Mouse (Mus musculus) testis, postnatal 14 days (tissue): ENCODE measurements around the gene Galnt10.

Source experiments
- DNase-seq: peaks from one replicate; pipeline ENCODE4 v3.0.0; 2021; ENCODE audit warnings: low spot score

The Galnt10 gene

GRCm38 (mm10) chr11:57645018-57645559 is at the start of gene Galnt10:
Gene Galnt10, plus strand, starts transcription at chr11:57645442.
- peak; percentile 75 for DNase-seq

DNA sequence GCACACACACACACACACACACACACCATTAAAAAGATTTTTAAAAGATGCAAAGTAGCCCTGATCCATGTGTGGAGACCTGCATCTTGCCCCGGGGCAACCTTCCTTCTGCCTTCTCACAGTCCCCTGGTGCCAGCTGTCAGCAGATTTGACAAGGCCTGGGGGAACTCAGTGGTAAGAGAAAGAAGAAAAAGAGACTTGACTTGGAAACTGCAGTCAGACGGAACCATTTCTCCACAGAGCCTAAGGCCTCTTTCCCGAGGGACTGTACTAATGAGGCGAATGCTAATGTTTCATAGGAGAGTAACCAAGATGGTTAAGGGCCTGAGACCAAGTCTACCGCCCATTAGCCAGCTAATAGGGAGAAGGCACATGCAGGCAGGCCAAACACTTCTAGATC is 49.3 kb upstream of the Galnt10 start:
- no peak for DNase-seq

DNA sequence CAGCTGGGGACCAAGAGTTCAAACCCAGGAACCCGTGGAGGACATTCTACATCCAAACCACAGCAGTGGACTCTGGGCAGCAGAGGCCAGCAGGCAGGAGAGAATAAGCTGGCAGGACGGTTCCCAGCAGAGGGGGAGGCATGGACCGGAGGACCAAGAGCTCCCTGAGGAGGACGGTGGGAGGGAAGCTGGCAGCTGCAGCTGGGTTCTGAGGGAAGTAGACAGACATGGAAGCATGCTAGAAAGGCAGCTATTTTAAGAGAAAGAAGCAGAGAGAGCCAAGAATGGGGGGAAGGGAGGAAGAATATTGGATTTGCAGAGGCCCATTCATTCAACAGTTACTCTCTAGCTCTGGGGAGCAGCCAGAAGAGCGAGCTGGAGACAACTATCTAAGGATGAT is 47.1 kb upstream of the Galnt10 start:
- DNase-seq, result peak; percentile 15

DNA sequence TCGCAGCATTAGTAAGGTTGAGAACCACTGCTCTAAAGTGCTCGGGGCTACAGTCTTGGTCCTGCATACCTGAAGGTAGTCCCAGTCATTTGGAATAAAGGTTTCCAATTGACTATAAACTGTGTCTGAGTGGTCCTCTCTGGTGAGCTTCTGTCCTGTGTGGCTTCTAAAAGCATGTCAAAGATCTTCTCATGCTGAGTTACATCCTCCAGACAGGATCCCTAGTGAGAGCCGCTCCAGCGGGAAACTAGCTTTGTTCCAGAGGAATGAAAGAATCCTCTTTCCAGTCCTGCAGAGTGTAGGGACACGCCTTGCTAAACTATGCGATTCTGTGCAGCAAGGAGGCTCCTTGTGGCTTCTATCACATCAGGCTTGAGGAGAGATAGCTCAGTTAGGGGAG is 45.9 kb upstream of the Galnt10 start:
- DNase-seq, result no peak

DNA sequence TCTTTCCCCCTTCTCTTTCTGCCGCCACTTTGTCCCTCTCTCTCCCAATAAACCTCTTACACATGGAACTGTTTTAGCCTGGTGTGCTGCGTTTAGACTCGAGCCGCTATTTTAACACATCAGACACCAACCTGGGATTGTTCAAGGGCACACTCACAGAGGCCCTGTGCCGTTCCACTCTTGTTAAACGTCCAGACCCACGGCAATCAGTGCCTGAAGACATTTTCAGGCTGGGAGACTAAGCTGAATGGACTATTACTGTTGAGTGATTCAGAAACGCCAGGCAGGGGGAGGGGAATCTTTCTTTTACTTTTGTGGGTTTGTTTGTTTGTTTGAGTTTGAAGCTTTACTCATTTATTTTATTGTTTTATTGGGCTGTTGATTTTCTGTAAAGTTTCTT is 45.1 kb upstream of the Galnt10 start:
- no peak for DNase-seq

DNA sequence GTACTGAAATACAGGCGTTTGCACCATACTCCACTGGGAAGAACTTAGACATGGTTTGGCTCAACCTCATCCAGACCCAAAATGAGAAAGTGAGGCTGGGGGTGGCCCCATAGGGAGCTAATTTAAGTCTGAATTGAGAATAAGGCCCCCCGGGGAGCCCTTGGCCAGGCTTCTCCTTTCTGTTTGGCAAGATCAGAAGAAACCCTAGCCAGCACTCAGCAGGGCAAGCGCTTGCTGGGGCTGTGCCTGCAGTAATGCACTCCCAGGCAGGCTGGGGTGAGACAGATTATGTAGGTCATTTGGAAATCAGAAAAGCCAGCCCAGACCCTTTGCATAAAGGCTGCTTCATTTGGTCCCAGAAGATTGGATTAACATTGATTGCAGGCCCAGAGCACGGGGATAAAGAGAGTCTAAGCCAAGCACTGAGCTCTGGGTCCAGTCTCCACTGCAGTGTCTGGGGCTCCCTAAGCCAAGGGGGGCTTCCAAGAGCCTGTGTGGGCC is 44.6 kb upstream of the Galnt10 start:
- DNase-seq, result no peak

- DNase-seq, result no peak
These were observed 43.3 kb upstream of the Galnt10 start for GRCm38 (mm10) chr11:57601806-57602455.

DNA sequence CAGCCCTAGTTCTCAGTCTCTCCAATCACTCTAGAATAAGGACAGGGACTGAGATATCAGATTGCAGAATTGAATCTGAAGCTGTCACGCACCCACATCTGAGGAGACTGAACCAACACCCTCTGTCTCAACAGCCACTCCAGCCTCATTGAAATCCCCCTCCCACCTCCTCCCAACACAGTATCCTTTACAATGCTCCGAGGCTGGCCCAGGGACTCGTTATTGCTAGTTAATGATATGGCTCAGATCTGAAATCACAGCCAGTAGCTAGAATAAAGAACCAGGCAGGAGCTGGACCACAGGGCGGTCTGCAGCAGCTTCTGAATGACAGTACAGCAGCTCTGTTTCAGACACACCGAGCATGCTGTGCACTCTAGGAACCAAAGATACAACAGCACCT is 40.2 kb upstream of the Galnt10 start:
- DNase-seq, result no peak

GRCm38 (mm10) chr11:57605660-57606059 is 39.6 kb upstream of the Galnt10 start:
- DNase-seq, result no peak

DNA sequence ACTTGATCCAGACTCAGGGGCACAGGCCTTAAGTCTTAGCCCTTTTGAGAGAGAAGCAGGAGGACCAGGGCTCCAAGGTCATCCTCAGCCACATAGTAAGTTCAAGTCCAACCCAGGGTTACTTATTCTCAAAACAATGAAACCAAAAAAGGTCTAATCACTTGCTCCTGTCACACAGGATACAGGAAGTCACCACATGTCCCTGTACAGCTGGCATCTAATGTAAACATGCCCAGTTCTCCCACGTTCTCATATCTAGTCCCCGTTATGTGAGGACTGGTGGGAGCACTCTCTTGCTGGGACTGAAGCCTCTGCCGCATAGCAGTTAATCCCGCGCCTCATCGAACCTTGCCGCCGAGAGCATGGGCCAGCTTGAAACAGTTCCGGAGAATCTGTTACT is 30.7 kb upstream of the Galnt10 start:
- DNase-seq, result no peak

DNA sequence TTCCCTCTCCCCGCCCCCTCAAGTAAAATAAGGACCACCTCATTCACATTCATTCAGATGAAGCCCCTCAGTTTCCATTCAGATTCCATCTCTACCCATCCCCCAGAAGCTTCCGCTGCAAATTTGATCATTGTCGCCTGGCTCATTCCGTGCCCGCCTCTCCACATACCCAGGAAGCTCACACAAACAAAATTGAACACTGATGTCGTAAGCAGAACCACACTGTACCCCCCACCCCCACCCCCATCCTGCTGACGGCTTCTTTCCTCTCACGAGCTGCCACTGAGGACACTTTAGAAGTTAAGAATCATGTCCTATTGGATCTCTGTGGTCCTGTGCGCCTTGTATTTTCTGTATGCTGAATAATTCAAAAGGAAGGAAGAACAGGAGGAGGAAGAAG is 30.0 kb upstream of the Galnt10 start:
- DNase-seq, result no peak

- no peak for DNase-seq
These were observed 29.4 kb upstream of the Galnt10 start for GRCm38 (mm10) chr11:57615871-57616270.

DNA sequence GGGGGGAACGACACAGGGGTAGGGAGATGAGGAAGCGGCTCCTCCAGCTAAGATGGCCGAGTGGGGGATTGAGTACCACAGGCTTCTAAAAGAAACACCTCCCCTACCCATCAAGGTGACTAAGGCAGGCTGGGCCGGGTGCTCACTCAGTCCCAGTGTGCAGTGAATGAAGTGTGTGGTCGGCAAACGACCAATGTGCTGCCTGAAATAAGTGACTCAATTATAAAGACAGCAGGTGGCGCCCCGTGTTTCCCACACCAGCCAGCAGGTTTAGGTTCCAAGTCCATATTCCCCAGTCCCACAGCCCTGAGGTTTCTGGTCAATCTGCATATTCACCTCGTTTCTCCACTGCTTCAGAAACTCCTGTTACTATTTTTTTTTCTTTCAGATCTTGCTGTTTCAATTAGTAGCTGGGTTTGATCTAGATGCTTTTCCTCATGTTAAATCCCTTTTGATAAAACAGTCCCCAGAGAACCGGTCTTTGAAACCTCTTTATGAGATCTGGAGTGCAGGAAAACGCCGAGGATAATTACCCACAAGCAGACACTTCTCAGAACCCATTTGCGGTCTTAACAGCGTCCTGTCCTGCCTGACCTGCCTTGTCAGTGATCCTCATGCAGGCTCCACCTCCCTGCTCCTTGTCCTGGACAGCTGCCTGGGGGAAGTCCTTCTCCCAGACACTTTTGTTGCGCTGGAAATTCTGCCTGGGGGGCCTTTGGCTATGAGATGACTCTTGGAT is 27.5 kb upstream of the Galnt10 start:
- DNase-seq, result no peak

DNA sequence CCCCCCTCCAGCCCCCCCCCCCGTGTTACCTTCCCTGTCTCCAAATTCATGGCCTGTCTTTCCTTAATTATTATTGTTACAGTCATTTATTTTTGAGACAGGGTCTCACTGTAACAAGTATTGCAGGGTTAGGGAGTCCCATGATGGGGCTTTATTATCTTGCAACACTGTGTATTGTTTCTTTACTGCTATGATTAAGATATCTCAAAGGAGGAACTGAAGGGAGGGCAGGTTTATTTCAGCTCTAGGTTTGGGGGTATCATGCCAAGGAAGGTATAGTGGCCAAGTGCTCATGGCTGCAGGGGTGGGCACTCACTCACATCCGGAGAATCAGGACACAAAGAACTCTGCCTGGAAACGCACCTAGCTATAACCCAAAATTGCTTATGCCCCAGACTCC is 23.8 kb upstream of the Galnt10 start:
- DNase-seq, result no peak

- no peak for DNase-seq
These were observed 23.4 kb upstream of the Galnt10 start for GRCm38 (mm10) chr11:57621876-57622275.

- no peak for DNase-seq
These were observed 20.8 kb upstream of the Galnt10 start for GRCm38 (mm10) chr11:57624490-57624893.

GRCm38 (mm10) chr11:57625465-57625864 is 19.8 kb upstream of the Galnt10 start:
- no peak for DNase-seq

DNA sequence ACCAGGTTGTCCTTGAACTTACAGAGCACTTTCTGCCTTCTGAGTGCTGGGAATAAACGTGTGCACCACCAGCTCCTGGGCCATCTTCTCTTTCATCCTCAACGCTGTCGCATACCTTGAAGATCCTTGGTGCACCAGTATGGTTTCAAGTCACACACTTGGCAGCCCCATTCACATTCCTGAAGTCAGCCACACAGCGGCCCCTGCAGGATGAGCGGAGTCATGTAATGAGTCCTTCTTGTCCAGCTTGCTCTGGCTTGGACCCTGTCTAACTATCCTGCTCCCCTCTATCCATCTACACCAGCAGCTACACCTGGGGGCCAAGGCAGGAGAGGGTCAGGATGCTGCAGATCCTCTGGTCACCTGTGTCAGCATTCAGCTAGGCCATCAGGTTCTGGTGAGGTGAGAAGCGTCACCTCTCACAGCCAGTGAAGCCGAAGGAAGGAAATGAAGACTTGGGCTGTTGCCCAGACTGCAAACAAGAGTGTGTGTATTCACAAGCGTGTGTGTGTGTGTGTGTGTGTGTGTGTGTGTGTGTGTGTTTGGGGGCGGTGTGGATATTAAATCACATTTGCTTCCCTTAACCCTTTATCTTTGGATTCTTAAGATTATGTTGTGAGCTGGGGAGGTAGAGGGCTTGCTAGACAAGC is 18.0 kb upstream of the Galnt10 start:
- DNase-seq, result no peak

- no peak for DNase-seq
These were observed 13.3 kb upstream of the Galnt10 start for GRCm38 (mm10) chr11:57631805-57632485.

GRCm38 (mm10) chr11:57633006-57633405 is 12.2 kb upstream of the Galnt10 start:
- no peak for DNase-seq

- DNase-seq, result peak; percentile 54
These were observed 11.2 kb upstream of the Galnt10 start for GRCm38 (mm10) chr11:57633975-57634585.

GRCm38 (mm10) chr11:57635148-57635547 is 10.1 kb upstream of the Galnt10 start:
- DNase-seq, result no peak
